ENCODE assay signal across 15 mouse cellular contexts in the genomic region with DNA sequence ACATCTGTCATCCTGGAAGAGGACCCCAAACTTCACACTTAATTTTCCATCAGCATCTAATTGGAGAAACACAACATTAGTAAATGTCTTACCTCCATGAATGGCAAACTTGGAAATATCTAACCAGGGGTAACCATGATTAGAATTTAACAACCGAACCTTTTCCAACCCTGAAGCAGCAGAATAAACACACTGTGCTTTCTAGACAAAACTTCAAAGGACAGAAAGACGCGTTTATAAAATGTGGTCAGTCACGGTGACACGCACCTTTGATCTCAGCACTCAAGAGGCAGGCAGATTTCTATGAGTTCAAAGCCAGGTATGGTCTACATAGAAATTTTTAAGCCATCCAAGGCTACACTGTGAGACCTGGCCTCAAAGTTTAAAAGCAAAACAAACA.
"Had no signal": no experiment of that assay in that cellular context is flagged by ENCODE, and none has a peak within 500 bp of the region (broad histone marks: within the 10 kb centered on the region; RNA-seq: fewer than 3 reads in every experiment).

No protein-coding gene starts in this region.

- H3K9me3 ChIP-seq: midbrain, embryonic 10.5 days; midbrain, embryonic 12.5 days; neural tube, embryonic 12.5 days had no signal

- H3K4me1 ChIP-seq: midbrain, embryonic 12.5 days; neural tube, embryonic 12.5 days had no signal

- H3K4me2 ChIP-seq: lung, embryonic 14.5 days; midbrain, embryonic 12.5 days; neural tube, embryonic 12.5 days had no signal

- H3K27ac ChIP-seq: midbrain, embryonic 10.5 days; midbrain, embryonic 12.5 days; neural tube, embryonic 12.5 days had no signal

- H3K4me3 ChIP-seq: midbrain, embryonic 10.5 days; midbrain, embryonic 12.5 days; myocyte; neural tube, embryonic 12.5 days had no signal

- H3K9ac ChIP-seq: lung, embryonic 14.5 days; midbrain, embryonic 12.5 days; neural tube, embryonic 12.5 days had no signal

- DNase-seq: lung, adult 18-20 months; lung, embryonic 14.5 days; lung, postnatal 10 days; lung, postnatal 4 days; midbrain, embryonic 14.5 days; right cerebral cortex, postnatal 14 days; spleen, adult 18-20 months; thymus, adult 18-20 months; thymus, postnatal 14 days; thymus, postnatal 36 days had no signal

- H3K27me3 ChIP-seq: midbrain, embryonic 12.5 days; neural tube, embryonic 12.5 days had no signal

- ATAC-seq: midbrain, embryonic 16.5 days had no signal
